In genomic region chr13:49093471-49093891, GRCm38 (mm10) we compare ENCODE assay signal across 14 mouse cellular contexts. TPM values are rescaled to one million over a fixed set of nuclear protein-coding genes. Genes with fewer than 3 reads are reported as not detected.
DNase-seq lines count a peak whose midpoint lies in the region; ATAC-seq lines count a peak whose summit lies in the region.
"Had no signal": no experiment of that assay in that cellular context is flagged by ENCODE, and none has a peak within 500 bp of the region (broad histone marks: within the 10 kb centered on the region; RNA-seq: fewer than 3 reads in every experiment).

No protein-coding gene starts in this region.

- no peaks in the 10 kb centered on the region for H3K9me3 ChIP-seq in midbrain, embryonic 16.5 days (replicated peaks; ENCODE audit: control insufficient read depth, low read length, poor library complexity, severe bottlenecking)
- H3K9me3 ChIP-seq in midbrain, embryonic 11.5 days (ENCODE audit: control insufficient read depth, low read length), result no peaks in the 10 kb centered on the region
- H3K9me3 ChIP-seq: hindbrain, embryonic 12.5 days; limb, embryonic 13.5 days had no signal

- no peak overlapping the region for H3K4me2 ChIP-seq in midbrain, embryonic 16.5 days (ENCODE audit: low read length)
- no peak overlapping the region for H3K4me2 ChIP-seq in midbrain, embryonic 11.5 days
- H3K4me2 ChIP-seq: heart, embryonic 11.5 days; hindbrain, embryonic 12.5 days; limb, embryonic 13.5 days had no signal

- H3K27ac ChIP-seq in midbrain, embryonic 16.5 days (ENCODE audit: low read length), result 0 out of 2 replicates have a peak overlapping the region, but pooled peaks have one; percentile 5
- H3K27ac ChIP-seq in midbrain, embryonic 11.5 days (ENCODE audit: low read depth, low read length), result no peak overlapping the region
- H3K27ac ChIP-seq: hindbrain, embryonic 12.5 days; limb, embryonic 13.5 days; stomach, postnatal 0 days had no signal

- ATAC-seq in midbrain, embryonic 16.5 days, result no peak
- no peak for ATAC-seq in midbrain, embryonic 11.5 days (ENCODE audit: low FRiP score)
- peak; percentile 29 to 30; a peak in 2 of 4 replicates for ATAC-seq in hematopoietic stem cell, adult 5-6 weeks (replicated peaks in 1 of 2; ENCODE audit: insufficient read depth in 1 of 2, low FRiP score in 2 of 2, low TSS enrichment in 1 of 2, low read depth in 1 of 2, poor library complexity in 2 of 2, severe bottlenecking in 2 of 2)

- H3K4me1 ChIP-seq in midbrain, embryonic 16.5 days (ENCODE audit: control insufficient read depth, insufficient read depth, low read length), result no peaks in the 10 kb centered on the region
- H3K4me1 ChIP-seq in midbrain, embryonic 11.5 days (ENCODE audit: control insufficient read depth, insufficient read depth, low read length), result no peaks in the 10 kb centered on the region
- H3K4me1 ChIP-seq: limb, embryonic 13.5 days had no signal

- no peaks in the 10 kb centered on the region for H3K27me3 ChIP-seq in midbrain, embryonic 16.5 days (ENCODE audit: control insufficient read depth, insufficient read depth, low read depth, low read length)
- H3K27me3 ChIP-seq in midbrain, embryonic 11.5 days (ENCODE audit: control insufficient read depth, insufficient read depth, low read length), result no peaks in the 10 kb centered on the region
- H3K27me3 ChIP-seq: hindbrain, embryonic 12.5 days; limb, embryonic 13.5 days had no signal

- H3K9ac ChIP-seq in midbrain, embryonic 16.5 days (ENCODE audit: low read depth, low read length), result no peak overlapping the region
- H3K9ac ChIP-seq in midbrain, embryonic 11.5 days (ENCODE audit: low read length), result no peak overlapping the region
- H3K9ac ChIP-seq: hindbrain, embryonic 12.5 days; limb, embryonic 13.5 days had no signal

- WGBS in midbrain, embryonic 16.5 days, result 72% methylated on average over 9 of the region's 9 CpGs
- 82% methylated on average over 9 of the region's 9 CpGs for WGBS in midbrain, embryonic 11.5 days

- H3K4me3 ChIP-seq in midbrain, embryonic 16.5 days (ENCODE audit: low read depth, low read length), result no peak overlapping the region
- H3K4me3 ChIP-seq in midbrain, embryonic 11.5 days (ENCODE audit: low read depth, low read length), result no peak overlapping the region
- H3K4me3 ChIP-seq: hindbrain, embryonic 12.5 days; limb, embryonic 13.5 days had no signal

- DNase-seq in adrenal gland, postnatal 25 days, result peak; percentile 24
- no peak for DNase-seq in adrenal gland, postnatal 4 days (ENCODE audit: low spot score in 2 of 2)
- DNase-seq in midbrain, embryonic 11.5 days (ENCODE audit: low spot score, missing footprints), result no peak
- peak; percentile 70 for DNase-seq in cerebellum, adult 18-20 months
- no peak for DNase-seq in kidney, adult 18-20 months
- DNase-seq in right cerebral cortex, postnatal 25 days, result no peak
- DNase-seq: layer of hippocampus, postnatal 36 days; lung, adult 18-20 months had no signal

- peaks cover 42% of the 10 kb centered on the region for H3K36me3 ChIP-seq in midbrain, embryonic 16.5 days (ENCODE audit: control insufficient read depth, insufficient read depth, low read length)
- H3K36me3 ChIP-seq in midbrain, embryonic 11.5 days (ENCODE audit: control insufficient read depth, insufficient read depth, low read length), result peaks cover 8% of the 10 kb centered on the region

RNA-seq across cellular contexts. Expression of gene Wnk2, which starts 54.3 kb away (rescaled TPM):
- total RNA-seq in adrenal gland, postnatal 25 days (2021), result 2.4 and 4.2 TPM in 2 replicates
- 10 to 100 TPM; 10.1 to 10.5 TPM for total RNA-seq in adrenal gland, postnatal 4 days (2021)
- 20.8 TPM in 2 replicates for polyA plus RNA-seq in midbrain, embryonic 16.5 days (2015; fragmentation: Nextera tagmentation; extraction: Ambion mirVana)
- polyA plus RNA-seq in midbrain, embryonic 11.5 days (2014; fragmentation: Nextera tagmentation; extraction: Ambion mirVana), result 6.1 and 7.8 TPM in 2 replicates
- total RNA-seq in hematopoietic stem cell, adult 5-6 weeks (2017), result not detected in 2 replicates

Comparison
In these comparisons a context has a peak if more than half of its experiments do, and no peak if none do; other contexts are left out.
1. DNase-seq: peak in adrenal gland, postnatal 25 days (single experiment) and cerebellum, adult 18-20 months (2 of 2); none in adrenal gland, postnatal 4 days (0 of 2), midbrain, embryonic 11.5 days (single experiment), kidney, adult 18-20 months (single experiment) and right cerebral cortex, postnatal 25 days (single experiment).
2. ATAC-seq: peak in hematopoietic stem cell, adult 5-6 weeks (2 of 2); none in midbrain, embryonic 16.5 days (single experiment) and midbrain, embryonic 11.5 days (single experiment).